Mouse (Mus musculus) limb, embryonic 13.5 days (tissue): Measurements from ENCODE around the gene Lrrc72. TPM values are rescaled to one million over a fixed set of nuclear protein-coding genes. Genes with fewer than 3 reads are reported as not detected.

ENCODE experiments used
- ATAC-seq: fragments of 200-750 bp; cut with Nextera tagmentation; 2 replicates; pipeline ENCODE4 v1.8.0; 2017; ENCODE audit warnings: low read depth, moderate number of reproducible peaks, moderate TSS enrichment; ENCODE audit not compliant: low FRiP score
- H3K27ac ChIP-seq: fragments of 300-500 bp; sonication (generic); 2 replicates; pipeline ENCODE4 v1.5.1; 2015; ENCODE audit warnings: inconsistent platforms, mild to moderate bottlenecking, moderate library complexity
- H3K27me3 ChIP-seq: fragments of 300-500 bp; sonication (generic); 2 replicates; pipeline ENCODE4 v1.6.1; 2015; ENCODE audit warnings: mild to moderate bottlenecking, inconsistent platforms
- H3K36me3 ChIP-seq: fragments of 300-500 bp; sonication (generic); 2 replicates; pipeline ENCODE4 v1.6.1; 2015; ENCODE audit warnings: inconsistent platforms, mild to moderate bottlenecking, moderate library complexity
- H3K4me1 ChIP-seq: fragments of 300-500 bp; sonication (generic); 2 replicates; pipeline ENCODE4 v1.6.1; 2015; ENCODE audit warnings: inconsistent platforms
- H3K4me2 ChIP-seq: fragments of 300-500 bp; sonication (generic); replicated peaks from 2 replicates; pipeline ENCODE4 v1.6.1; 2015; ENCODE audit warnings: inconsistent platforms, mild to moderate bottlenecking, moderate library complexity
- H3K4me3 ChIP-seq: fragments of 300-500 bp; sonication (generic); 2 replicates; pipeline ENCODE4 v1.5.1; 2015; ENCODE audit warnings: moderate library complexity, mild to moderate bottlenecking, inconsistent platforms
- H3K9ac ChIP-seq: fragments of 300-500 bp; sonication (generic); 2 replicates; pipeline ENCODE4 v1.6.1; 2015; ENCODE audit warnings: mild to moderate bottlenecking, inconsistent platforms
- H3K9me3 ChIP-seq: fragments of 300-500 bp; sonication (generic); 2 replicates; pipeline ENCODE4 v1.6.1; 2016; ENCODE audit warnings: inconsistent platforms
- WGBS: fragments of 180-500 bp; shearing (Covaris S2); methylation state at CpG from one replicate; pipeline ENCODE4 v1.1.7; 2015; 5-methylcytosine and 5-hydroxymethylcytosine counted together
- polyA plus RNA-seq: library from polyadenylated mRNA; unstranded; fragments of >200 nt; fragmentation: Nextera tagmentation; extraction: Ambion mirVana; gene quantifications from 2 replicates; pipeline ENCODE4 v1.2.1, GENCODE M21; 2015

Lrrc72 gene
- polyA plus RNA-seq: not detected in 2 replicates

- H3K9me3 ChIP-seq: no peaks in the 10 kb centered on the region
- H3K9ac ChIP-seq: no peak within 1 kb of the TSS
- WGBS: 91% methylated on average over 9 of the region's 9 CpGs
- H3K27me3 ChIP-seq: no peaks in the 10 kb centered on the region
- ATAC-seq: no peak
- H3K4me3 ChIP-seq: no peak within 1 kb of the TSS
- no peaks in the 10 kb centered on the region for H3K4me1 ChIP-seq
- H3K4me2 ChIP-seq: no peak within 1 kb of the TSS
- no peak within 1 kb of the TSS for H3K27ac ChIP-seq
- H3K36me3 ChIP-seq: no peaks in the 10 kb centered on the region
These were observed at the start of gene Lrrc72 for GRCm38 (mm10) chr12:36253298-36253697. TSS of gene Lrrc72 (minus strand) at chr12:36253398.

GRCm38 (mm10) chr12:36302326-36302725 is 49.1 kb upstream of the Lrrc72 start:
- no peak for ATAC-seq
- Histone ChIP-seq H3K27ac (no peak overlapping the region), H3K27me3 (no peaks in the 10 kb centered on the region), H3K4me3 (no peak overlapping the region), H3K36me3 (no peaks in the 10 kb centered on the region), H3K9ac (no peak overlapping the region), H3K4me2 (no peak overlapping the region), H3K9me3 (no peaks in the 10 kb centered on the region), H3K4me1 (no peaks in the 10 kb centered on the region)
- WGBS: 84% methylated on average over 12 of the region's 12 CpGs

- Histone ChIP-seq H3K36me3 (no peaks in the 10 kb centered on the region), H3K9ac (no peak overlapping the region)
These were observed 38.1 kb upstream of the Lrrc72 start for GRCm38 (mm10) chr12:36291346-36291745.

GRCm38 (mm10) chr12:36290465-36290864 is 37.3 kb upstream of the Lrrc72 start:
- Histone ChIP-seq H3K36me3 (no peaks in the 10 kb centered on the region), H3K4me3 (no peak overlapping the region), H3K9ac (no peak overlapping the region), H3K27ac (no peak overlapping the region), H3K27me3 (no peaks in the 10 kb centered on the region), H3K4me2 (no peak overlapping the region), H3K4me1 (no peaks in the 10 kb centered on the region), H3K9me3 (no peaks in the 10 kb centered on the region)
- ATAC-seq: no peak
- 75% methylated on average over 4 of the region's 4 CpGs for WGBS

More at GRCm38 (mm10) chr12:36291346-36291745, 38.1 kb upstream of the Lrrc72 start:
- Histone ChIP-seq H3K4me3 (no peak overlapping the region), H3K27me3 (no peaks in the 10 kb centered on the region), H3K4me2 (no peak overlapping the region), H3K4me1 (no peaks in the 10 kb centered on the region), H3K27ac (no peak overlapping the region), H3K9me3 (no peaks in the 10 kb centered on the region)
- ATAC-seq: no peak
- 81% methylated on average over 6 of the region's 6 CpGs for WGBS

GRCm38 (mm10) chr12:36289634-36290033 is 36.4 kb upstream of the Lrrc72 start:
- H3K4me1 ChIP-seq: no peaks in the 10 kb centered on the region

GRCm38 (mm10) chr12:36274823-36275222 is 21.6 kb upstream of the Lrrc72 start:
- Histone ChIP-seq H3K27ac (no peak overlapping the region), H3K9me3 (no peaks in the 10 kb centered on the region), H3K4me3 (no peak overlapping the region), H3K4me1 (peaks cover 7% of the 10 kb centered on the region; the same call in 1 of the 2 replicates), H3K9ac (no peak overlapping the region), H3K4me2 (no peak overlapping the region), H3K36me3 (no peaks in the 10 kb centered on the region), H3K27me3 (no peaks in the 10 kb centered on the region)
- 28% methylated on average over 3 of the region's 3 CpGs for WGBS
- ATAC-seq: no peak

More at GRCm38 (mm10) chr12:36289634-36290033, 36.4 kb upstream of the Lrrc72 start:
- ATAC-seq: no peak
- H3K27me3 ChIP-seq: no peaks in the 10 kb centered on the region
- H3K27ac ChIP-seq: no peak overlapping the region
- no peak overlapping the region for H3K9ac ChIP-seq
- no peak overlapping the region for H3K4me3 ChIP-seq
- WGBS: 90% methylated on average over 8 of the region's 8 CpGs
- H3K4me2 ChIP-seq: no peak overlapping the region
- H3K9me3 ChIP-seq: no peaks in the 10 kb centered on the region
- no peaks in the 10 kb centered on the region for H3K36me3 ChIP-seq

GRCm38 (mm10) chr12:36267670-36268246 is 14.6 kb upstream of the Lrrc72 start:
- 85% methylated on average over 8 of the region's 8 CpGs for WGBS

GRCm38 (mm10) chr12:36262116-36262721 is 9.0 kb upstream of the Lrrc72 start:
- Histone ChIP-seq H3K4me1 (0 out of 2 replicates have a peak, but pooled peaks cover 3% of the 10 kb centered on the region), H3K9ac (no peak overlapping the region), H3K36me3 (no peaks in the 10 kb centered on the region), H3K27me3 (no peaks in the 10 kb centered on the region), H3K27ac (no peak overlapping the region), H3K4me3 (no peak overlapping the region), H3K9me3 (no peaks in the 10 kb centered on the region), H3K4me2 (no peak overlapping the region)
- no peak for ATAC-seq
- 60% methylated on average over 11 of the region's 11 CpGs for WGBS

More at GRCm38 (mm10) chr12:36267670-36268246, 14.6 kb upstream of the Lrrc72 start:
- Histone ChIP-seq H3K4me3 (no peak overlapping the region), H3K36me3 (no peaks in the 10 kb centered on the region), H3K4me1 (no peaks in the 10 kb centered on the region), H3K27ac (no peak overlapping the region), H3K27me3 (no peaks in the 10 kb centered on the region), H3K9me3 (no peaks in the 10 kb centered on the region), H3K4me2 (no peak overlapping the region), H3K9ac (no peak overlapping the region)
- ATAC-seq: no peak

- H3K36me3 ChIP-seq: no peaks in the 10 kb centered on the region
- H3K9ac ChIP-seq: no peak overlapping the region
- ATAC-seq: no peak
- H3K27ac ChIP-seq: no peak overlapping the region
- H3K27me3 ChIP-seq: no peaks in the 10 kb centered on the region
- no peak overlapping the region for H3K4me2 ChIP-seq
- no peaks in the 10 kb centered on the region for H3K4me1 ChIP-seq
- no peaks in the 10 kb centered on the region for H3K9me3 ChIP-seq
- no peak overlapping the region for H3K4me3 ChIP-seq
- 36% methylated on average over 5 of the region's 5 CpGs for WGBS
These were observed 2.2 kb upstream of the Lrrc72 start for GRCm38 (mm10) chr12:36255413-36255812.

- no peaks in the 10 kb centered on the region for H3K36me3 ChIP-seq
- no peaks in the 10 kb centered on the region for H3K4me1 ChIP-seq
- H3K4me2 ChIP-seq: no peak overlapping the region
- no peak overlapping the region for H3K4me3 ChIP-seq
- 79% methylated on average over 3 of the region's 3 CpGs for WGBS
- H3K9ac ChIP-seq: no peak overlapping the region
- H3K9me3 ChIP-seq: no peaks in the 10 kb centered on the region
- H3K27ac ChIP-seq: no peak overlapping the region
- ATAC-seq: no peak
- no peaks in the 10 kb centered on the region for H3K27me3 ChIP-seq
These were observed 12.0 kb downstream of the Lrrc72 start for GRCm38 (mm10) chr12:36241171-36241570.

GRCm38 (mm10) chr12:36231386-36231785 is 21.8 kb downstream of the Lrrc72 start:
- H3K4me2 ChIP-seq: no peak overlapping the region
- no peak overlapping the region for H3K27ac ChIP-seq
- WGBS: 79% methylated on average over 2 of the region's 2 CpGs
- ATAC-seq: no peak
- H3K4me3 ChIP-seq: no peak overlapping the region
- no peaks in the 10 kb centered on the region for H3K27me3 ChIP-seq
- no peaks in the 10 kb centered on the region for H3K4me1 ChIP-seq
- H3K9me3 ChIP-seq: peaks cover 7% of the 10 kb centered on the region; the same call in 1 of the 2 replicates
- H3K36me3 ChIP-seq: no peaks in the 10 kb centered on the region
- no peak overlapping the region for H3K9ac ChIP-seq

- H3K4me1 ChIP-seq: no peaks in the 10 kb centered on the region
- no peak overlapping the region for H3K9ac ChIP-seq
- no peaks in the 10 kb centered on the region for H3K9me3 ChIP-seq
- no peaks in the 10 kb centered on the region for H3K27me3 ChIP-seq
- no peak overlapping the region for H3K4me2 ChIP-seq
- WGBS: 68% methylated on average over 4 of the region's 4 CpGs
- H3K4me3 ChIP-seq: no peak overlapping the region
- no peak overlapping the region for H3K27ac ChIP-seq
- no peaks in the 10 kb centered on the region for H3K36me3 ChIP-seq
- no peak for ATAC-seq
These were observed 28.8 kb downstream of the Lrrc72 start for GRCm38 (mm10) chr12:36224392-36224791.

GRCm38 (mm10) chr12:36216905-36217304 is 36.3 kb downstream of the Lrrc72 start:
- Histone ChIP-seq H3K36me3 (no peaks in the 10 kb centered on the region), H3K9me3 (no peaks in the 10 kb centered on the region), H3K4me3 (no peak overlapping the region), H3K4me2 (no peak overlapping the region), H3K4me1 (peaks cover 11% of the 10 kb centered on the region), H3K9ac (no peak overlapping the region), H3K27ac (no peak overlapping the region), H3K27me3 (no peaks in the 10 kb centered on the region)
- ATAC-seq: no peak
- 78% methylated on average over 10 of the region's 10 CpGs for WGBS
